Mouse (Mus musculus) thymus, postnatal 0 days (tissue): ENCODE results near the gene Reps1. TPM values are rescaled to one million over a fixed set of nuclear protein-coding genes. Genes with fewer than 3 reads are reported as not detected.

ENCODE experiments used
- DNase-seq: peaks from one replicate; pipeline ENCODE4 v3.0.0-alpha.2; 2015; ENCODE audit warnings: low spot score
- polyA plus RNA-seq: library from polyadenylated mRNA; unstranded; fragments of >200 nt; fragmentation: Nextera tagmentation; extraction: Ambion mirVana; gene quantifications from 2 replicates; pipeline ENCODE4 v1.2.1, GENCODE M21; 2015

The Reps1 gene
- polyA plus RNA-seq, 1 experiment from 2014 or later = 24.0 TPM

DNA sequence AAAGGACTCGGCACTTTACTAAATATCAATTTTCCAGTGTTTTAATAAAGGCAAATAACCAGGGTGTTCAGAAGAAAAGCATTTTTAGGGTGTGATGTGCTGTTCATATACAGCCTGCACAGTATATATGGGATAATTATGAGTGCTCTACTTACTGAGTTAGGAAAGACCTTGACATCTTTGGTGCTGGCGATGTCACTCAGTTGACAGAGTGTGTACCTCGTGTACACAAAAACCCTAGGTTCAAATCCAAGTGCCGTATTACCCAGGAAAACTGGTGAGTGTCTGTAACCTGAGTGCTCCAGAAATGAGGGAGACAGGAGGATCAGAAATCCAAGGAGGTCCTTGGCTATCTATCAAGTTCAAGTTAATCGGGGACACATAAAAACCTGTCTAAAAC is 84.0 kb downstream of the Reps1 start:
- DNase-seq = no peak

DNA sequence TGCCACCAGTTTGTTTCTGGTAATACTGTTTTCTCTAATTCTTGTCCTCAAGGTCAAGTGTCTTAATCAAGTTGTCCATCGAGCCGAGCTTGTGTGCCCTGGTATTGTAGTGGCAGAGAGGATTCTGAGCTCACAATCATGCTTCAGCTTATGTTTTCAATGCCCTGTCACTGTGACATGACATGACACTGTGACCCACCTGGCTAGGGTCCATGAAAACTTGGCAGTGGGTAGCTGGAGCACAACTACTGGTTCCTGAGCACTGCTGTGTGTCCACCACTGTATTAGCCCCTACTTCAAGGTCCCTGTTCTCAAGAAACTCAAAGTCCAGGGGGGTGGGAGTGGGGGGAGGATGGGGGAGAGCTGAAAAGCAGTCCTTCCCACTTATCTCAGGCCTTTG is 85.7 kb downstream of the Reps1 start:
- no peak for DNase-seq

DNA sequence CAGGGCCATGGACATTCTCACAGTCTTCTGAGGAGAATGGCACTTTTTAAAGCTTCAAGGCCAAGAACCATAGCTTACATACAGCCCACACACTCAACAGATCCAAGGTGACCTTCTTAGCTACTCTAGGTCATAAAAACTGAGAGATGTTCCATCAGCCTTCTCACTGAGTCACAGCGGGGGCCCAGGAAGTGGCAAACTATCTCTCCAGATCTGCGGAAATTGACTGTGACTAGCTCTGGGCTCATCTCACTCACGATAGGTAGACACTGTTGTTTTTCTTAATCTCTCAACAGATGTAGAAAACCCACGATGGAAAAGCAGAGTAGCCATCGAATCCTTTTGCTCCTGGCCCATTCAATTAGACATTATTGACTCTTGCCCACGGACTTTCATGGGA is 86.6 kb downstream of the Reps1 start:
- DNase-seq = peak; percentile 72

DNA sequence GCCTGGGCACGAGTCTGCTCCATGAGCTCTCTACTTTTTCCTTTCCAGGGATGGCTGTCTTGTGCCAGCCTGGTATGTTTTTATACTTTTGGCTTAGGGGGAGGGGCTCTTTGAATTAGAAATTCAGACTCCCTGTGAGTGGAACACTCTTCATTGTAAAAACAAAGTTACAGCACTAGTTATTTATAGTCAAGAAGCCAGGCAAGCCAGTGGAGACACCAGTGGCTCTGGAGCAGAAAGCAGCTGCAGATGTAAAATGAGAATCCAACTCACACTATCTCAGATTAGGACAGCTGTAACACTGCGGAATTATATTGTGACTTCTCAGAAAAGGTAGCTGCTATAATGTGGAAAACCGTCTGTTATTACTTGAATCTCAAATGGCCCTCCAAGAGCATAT is 91.6 kb downstream of the Reps1 start:
- no peak for DNase-seq

- DNase-seq = no peak
Measured at GRCm38 (mm10) chr10:18162435-18162971, 106.8 kb downstream of the Reps1 start.

Other genes with a start within 250 kb of the Reps1 start
- 5.5 and 6.7 TPM in 2 replicates for gene Heca, start 107.8 kb upstream of the Reps1 start, polyA plus RNA-seq
- gene Abracl, start 32.6 kb upstream of the Reps1 start, polyA plus RNA-seq = 322 and 349 TPM in 2 replicates
- 1.2 and 1.5 TPM in 2 replicates for gene Ect2l, start 155.0 kb downstream of the Reps1 start, polyA plus RNA-seq
- gene Ccdc28a, start 179.1 kb downstream of the Reps1 start, polyA plus RNA-seq = 25.9 and 29.2 TPM in 2 replicates